Mouse (Mus musculus) brain, embryonic 14.5 days (tissue): ENCODE results near the gene Eprs.

Experiments used
- CTCF ChIP-seq: fragments of 200-500 bp; IDR thresholded peaks from 2 replicates; pipeline ENCODE4 v1.5.1; 2012; ENCODE audit warnings: inconsistent platforms, mild to moderate bottlenecking, moderate library complexity, borderline replicate concordance; ENCODE audit not compliant: insufficient read depth, insufficient read length; ENCODE audit errors: extremely low read depth
- POLR2A ChIP-seq: fragments of 200-500 bp; IDR thresholded peaks from 2 replicates; pipeline ENCODE4 v1.6.1; 2012; ENCODE audit warnings: mild to moderate bottlenecking, inconsistent platforms, borderline replicate concordance; ENCODE audit not compliant: poor library complexity, insufficient read depth, insufficient read length, severe bottlenecking; ENCODE audit errors: extremely low read depth

DNA sequence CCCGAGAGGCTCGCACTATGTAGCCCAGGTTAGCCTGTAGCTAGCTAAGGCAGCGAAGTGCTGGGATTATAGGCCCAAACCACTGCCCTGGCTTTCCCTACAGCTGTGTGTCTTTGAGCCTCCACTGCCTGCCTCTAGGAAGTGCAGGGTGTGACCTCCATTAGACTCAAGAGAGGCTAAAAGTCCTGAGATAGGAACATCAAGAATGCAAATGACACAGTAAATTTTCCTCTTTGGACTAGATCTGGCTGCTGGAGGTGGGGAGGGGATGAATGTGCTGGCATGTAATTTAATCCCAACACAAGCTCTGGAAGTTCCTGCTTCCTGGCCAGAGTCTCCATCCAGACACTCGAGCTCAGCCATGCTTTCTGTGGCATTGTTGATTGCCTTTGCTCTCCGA, 97.3 kb downstream of the Eprs start:
- TF ChIP-seq POLR2A: no peak
- no peak for TF ChIP-seq CTCF
